Mouse (Mus musculus): ENCODE measurements around the gene Swap70.

- TF ChIP-seq CTCF (IDR thresholded peaks at IDR 0.05; ENCODE audit: low read depth, low read length) (no peak), POLR2A (IDR thresholded peaks at IDR 0.05; ENCODE audit: extremely low read depth, insufficient read depth, low read length) (no peak)
These were observed 48.3 kb downstream of the Swap70 start for GRCm38 (mm10) chr7:110269777-110270176.

All from liver, adult 2 months (tissue).